Mouse (Mus musculus): ENCODE measurements around the gene Lmo4. TPM values are rescaled to one million over a fixed set of nuclear protein-coding genes. Genes with fewer than 3 reads are reported as not detected.

The Lmo4 gene
- total RNA-seq, 1 experiment from 2014 or later, result 58.0 TPM

- no peak for ATAC-seq (ENCODE audit: extremely low read depth, insufficient number of reproducible peaks, low FRiP score, poor library complexity, severe bottlenecking)
Observed at GRCm38 (mm10) chr3:144164665-144165385, 40.2 kb downstream of the Lmo4 start.

GRCm38 (mm10) chr3:144163718-144164117 lies 41.3 kb downstream of the Lmo4 start:
- ATAC-seq (ENCODE audit: extremely low read depth, insufficient number of reproducible peaks, low FRiP score, poor library complexity, severe bottlenecking), result no peak

- no peak for ATAC-seq (ENCODE audit: extremely low read depth, insufficient number of reproducible peaks, low FRiP score, poor library complexity, severe bottlenecking)
Observed at GRCm38 (mm10) chr3:144162156-144162555, 42.9 kb downstream of the Lmo4 start.

DNA sequence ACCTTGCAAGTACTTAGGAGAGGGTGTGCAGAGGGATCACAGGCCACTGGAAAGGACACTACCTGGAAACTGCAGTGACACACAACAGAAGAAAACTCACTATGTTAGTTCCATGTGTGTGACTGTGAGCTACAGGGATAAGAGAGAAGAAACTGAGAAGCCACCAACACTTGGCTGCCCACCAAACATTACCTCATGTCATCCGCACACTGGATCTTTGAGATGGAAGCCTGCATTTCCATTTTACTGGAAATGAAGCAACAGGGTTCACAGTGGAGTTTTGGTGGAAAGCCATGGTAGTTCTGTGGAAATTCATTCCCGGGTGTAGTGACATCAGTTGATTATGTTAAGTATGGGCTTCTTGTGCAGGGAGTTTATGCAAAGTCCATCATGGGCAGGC lies 43.8 kb downstream of the Lmo4 start:
- ATAC-seq (ENCODE audit: extremely low read depth, insufficient number of reproducible peaks, low FRiP score, poor library complexity, severe bottlenecking), result no peak

- ATAC-seq (ENCODE audit: extremely low read depth, insufficient number of reproducible peaks, low FRiP score, poor library complexity, severe bottlenecking), result no peak
Observed at GRCm38 (mm10) chr3:144155746-144156145, 49.3 kb downstream of the Lmo4 start.

- ATAC-seq (ENCODE audit: extremely low read depth, insufficient number of reproducible peaks, low FRiP score, poor library complexity, severe bottlenecking), result no peak
Observed at GRCm38 (mm10) chr3:144153395-144153794, 51.6 kb downstream of the Lmo4 start.

GRCm38 (mm10) chr3:144151001-144151400 lies 54.0 kb downstream of the Lmo4 start:
- ATAC-seq (ENCODE audit: extremely low read depth, insufficient number of reproducible peaks, low FRiP score, poor library complexity, severe bottlenecking), result no peak

GRCm38 (mm10) chr3:144148234-144148633 lies 56.8 kb downstream of the Lmo4 start:
- ATAC-seq (ENCODE audit: extremely low read depth, insufficient number of reproducible peaks, low FRiP score, poor library complexity, severe bottlenecking), result no peak

- no peak for ATAC-seq (ENCODE audit: extremely low read depth, insufficient number of reproducible peaks, low FRiP score, poor library complexity, severe bottlenecking)
Observed at GRCm38 (mm10) chr3:144147244-144147643, 57.8 kb downstream of the Lmo4 start.

GRCm38 (mm10) chr3:144144066-144144465 lies 61.0 kb downstream of the Lmo4 start:
- no peak for ATAC-seq (ENCODE audit: extremely low read depth, insufficient number of reproducible peaks, low FRiP score, poor library complexity, severe bottlenecking)

DNA sequence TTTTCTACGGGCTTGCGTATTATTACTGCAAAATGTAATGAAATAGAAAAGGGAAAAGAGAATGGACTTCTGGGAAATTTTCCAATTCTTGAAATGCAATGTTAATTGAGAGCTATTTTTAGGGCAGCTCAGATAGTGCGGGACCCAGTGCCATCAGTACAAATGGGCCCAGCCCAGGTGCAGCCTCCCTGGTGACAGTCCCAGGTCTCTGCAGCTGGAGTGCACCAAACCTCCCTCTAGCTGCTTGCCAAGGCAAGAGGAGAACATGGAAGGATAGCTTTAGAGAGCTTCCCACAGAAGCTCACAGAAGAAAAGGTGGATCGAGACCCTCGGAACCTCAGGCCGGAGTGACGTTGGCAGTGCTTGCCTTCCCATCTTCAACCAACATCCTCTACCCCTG lies 62.1 kb downstream of the Lmo4 start:
- ATAC-seq (ENCODE audit: extremely low read depth, insufficient number of reproducible peaks, low FRiP score, poor library complexity, severe bottlenecking), result no peak

GRCm38 (mm10) chr3:144141786-144142185 lies 63.2 kb downstream of the Lmo4 start:
- no peak for ATAC-seq (ENCODE audit: extremely low read depth, insufficient number of reproducible peaks, low FRiP score, poor library complexity, severe bottlenecking)

DNA sequence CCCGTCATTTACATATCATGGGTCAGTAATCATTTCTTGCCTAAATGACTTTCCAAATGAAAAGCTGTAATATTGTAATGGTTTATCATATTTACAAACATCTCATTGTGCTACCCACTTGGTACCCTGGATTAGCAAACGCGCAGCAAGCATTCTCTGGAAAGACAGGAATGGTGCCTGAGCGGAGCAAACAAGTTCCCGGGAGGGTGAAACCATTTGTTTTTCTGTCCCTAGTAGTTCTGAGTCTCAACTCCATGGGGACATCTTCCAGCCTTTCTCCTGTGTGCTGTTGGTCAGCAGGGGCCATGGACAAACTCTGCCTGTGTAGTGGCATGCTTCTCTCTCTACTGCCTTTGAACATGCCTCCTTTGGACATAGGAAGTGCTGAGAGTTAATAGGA lies 64.2 kb downstream of the Lmo4 start:
- ATAC-seq (ENCODE audit: extremely low read depth, insufficient number of reproducible peaks, low FRiP score, poor library complexity, severe bottlenecking), result no peak

GRCm38 (mm10) chr3:144138659-144139058 lies 66.4 kb downstream of the Lmo4 start:
- no peak for ATAC-seq (ENCODE audit: extremely low read depth, insufficient number of reproducible peaks, low FRiP score, poor library complexity, severe bottlenecking)
